ENCODE assay signal across 18 mouse cellular contexts in genomic region chr1:143608911-143609310, GRCm38 (mm10). TPM values are rescaled to one million over a fixed set of nuclear protein-coding genes. Genes with fewer than 3 reads are reported as not detected.
"Had no signal": no experiment of that assay in that cellular context is flagged by ENCODE, and none has a peak within 500 bp of the region (broad histone marks: within the 10 kb centered on the region; RNA-seq: fewer than 3 reads in every experiment).

No protein-coding gene starts in this region.

- H3K9ac ChIP-seq: neural tube, embryonic 13.5 days; neural tube, embryonic 15.5 days; stomach, embryonic 15.5 days had no signal

- H3K27me3 ChIP-seq: neural tube, embryonic 13.5 days; neural tube, embryonic 15.5 days; stomach, embryonic 15.5 days had no signal

- H3K4me1 ChIP-seq: neural tube, embryonic 13.5 days; neural tube, embryonic 15.5 days; stomach, embryonic 15.5 days had no signal

- H3K4me3 ChIP-seq: neural tube, embryonic 13.5 days; neural tube, embryonic 15.5 days; stomach, embryonic 15.5 days had no signal

- H3K9me3 ChIP-seq: neural tube, embryonic 13.5 days; neural tube, embryonic 15.5 days; stomach, embryonic 15.5 days had no signal

- H3K4me2 ChIP-seq: neural tube, embryonic 13.5 days; neural tube, embryonic 15.5 days; stomach, embryonic 15.5 days had no signal

- H3K36me3 ChIP-seq: stomach, embryonic 15.5 days had no signal

- DNase-seq: retina, postnatal 1 day; right cerebral cortex, adult 18-20 months; right cerebral cortex, postnatal 14 days; right cerebral cortex, postnatal 25 days; right cerebral cortex, postnatal 4 days; spleen, adult 18-20 months; thymus, adult 18-20 months; thymus, adult 2 months; thymus, postnatal 14 days; thymus, postnatal 25 days; thymus, postnatal 36 days; thymus, postnatal 4 days had no signal

- H3K27ac ChIP-seq: neural tube, embryonic 13.5 days; neural tube, embryonic 15.5 days; stomach, embryonic 15.5 days; stomach, postnatal 0 days had no signal

RNA-seq across cellular contexts. Expression of gene B3galt2, which starts 31.6 kb away (rescaled TPM):
- polyA plus RNA-seq: small intestine, adult 2 months; testis, adult 2 months had no signal
